Mouse (Mus musculus) macrophage (primary cell): ENCODE measurements around the gene Magi2. TPM values are rescaled to one million over a fixed set of nuclear protein-coding genes. Genes with fewer than 3 reads are reported as not detected.

ENCODE experiments used
- H3K27ac ChIP-seq: fragments of 350-480 bp; formaldehyde crosslinking; 2 replicates; pipeline ENCODE4 v1.9.0; 2021
- H3K36me3 ChIP-seq: fragments of 350-480 bp; formaldehyde crosslinking; 2 replicates; pipeline ENCODE4 v1.9.0; 2021; ENCODE audit errors: inconsistent target
- H3K4me3 ChIP-seq: fragments of 350-480 bp; formaldehyde crosslinking; 2 replicates; pipeline ENCODE4 v1.9.0; 2021; ENCODE audit errors: inconsistent target
- H3K79me2 ChIP-seq: fragments of 350-480 bp; formaldehyde crosslinking; 2 replicates; pipeline ENCODE4 v1.9.0; 2021; ENCODE audit errors: inconsistent target
- WGBS: methylation state at CpG from one replicate; pipeline ENCODE4 v1.1.7; 2026; ENCODE audit warnings: inconsistent platforms; ENCODE audit not compliant: missing documents; 5-methylcytosine and 5-hydroxymethylcytosine counted together
- polyA plus RNA-seq: library from polyadenylated mRNA; stranded (reverse); fragments of 250-400 nt; gene quantifications from 3 replicates; pipeline ENCODE4 v1.2.4, GENCODE M21; 2018; ENCODE audit warnings: inconsistent platforms

Gene Magi2
- polyA plus RNA-seq, 1 experiment from 2014 or later: 0.43 TPM

DNA sequence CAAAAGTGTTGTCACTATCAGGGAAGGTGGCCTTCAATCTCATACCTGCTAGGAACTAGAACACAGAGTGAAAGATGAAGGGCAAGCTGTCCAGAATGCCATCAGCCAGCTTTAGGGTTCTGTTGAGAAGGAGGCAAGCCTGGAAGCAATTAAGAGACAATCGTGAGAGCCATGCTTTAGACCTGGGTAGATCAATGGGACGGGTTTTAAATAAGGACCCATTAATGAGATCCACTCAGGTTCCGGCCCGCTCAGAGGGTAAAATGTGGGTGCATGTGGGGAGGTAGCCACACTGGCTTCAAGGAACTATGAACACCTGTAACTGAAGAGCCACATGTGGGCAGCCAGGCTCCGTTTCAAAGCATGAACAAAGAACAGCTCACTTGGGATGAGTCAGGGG, 1527.1 kb downstream of the Magi2 start:
- no peak overlapping the region for H3K27ac ChIP-seq
- 96% methylated on average over 5 of the region's 5 CpGs for WGBS

More for the DNA sequence above, 1527.1 kb downstream of the Magi2 start:
- H3K36me3 ChIP-seq: no peaks in the 10 kb centered on the region
- no peak overlapping the region for H3K4me3 ChIP-seq
- no peaks in the 10 kb centered on the region for H3K79me2 ChIP-seq
